Mouse (Mus musculus): ENCODE data around the gene Fcgr3.

DNA sequence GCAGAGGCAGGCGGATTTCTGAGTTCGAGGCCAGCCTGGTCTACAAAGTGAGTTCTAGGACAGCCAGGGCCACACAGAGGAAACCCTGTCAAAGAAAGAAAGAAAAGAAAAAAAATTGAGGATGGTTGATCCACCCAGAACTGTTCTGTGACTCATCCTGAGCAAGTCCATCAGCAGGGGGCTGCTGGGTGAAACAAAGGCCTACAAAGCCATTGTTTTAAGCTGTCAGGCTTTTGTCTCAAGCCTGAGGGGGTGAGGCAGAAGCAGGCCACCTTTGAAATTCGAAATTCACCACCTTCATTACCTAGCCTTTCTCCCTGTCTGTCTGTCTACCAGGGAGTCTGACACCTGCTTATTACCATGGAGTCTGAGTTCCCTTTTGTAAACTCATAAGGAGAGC, 18.2 kb downstream of the Fcgr3 start:
- no peak for TF ChIP-seq CTCF (IDR thresholded peaks at IDR 0.05; ENCODE audit: control insufficient read depth, insufficient read depth, low read length)
- no peak for TF ChIP-seq POLR2A (IDR thresholded peaks at IDR 0.05; ENCODE audit: borderline replicate concordance, control insufficient read depth, low read depth, low read length)
